Mouse (Mus musculus): ENCODE results near the gene Slc17a9. TPM values are rescaled to one million over a fixed set of nuclear protein-coding genes. Genes with fewer than 3 reads are reported as not detected.

Slc17a9 gene
- polyA plus RNA-seq, 1 experiment, result 0.13 TPM

GRCm38 (mm10) chr2:180787566-180788232 is 62.6 kb downstream of the Slc17a9 start:
- no peak overlapping the region for H3K4me3 ChIP-seq (replicated peaks)
- peaks cover 16% of the 10 kb centered on the region for H3K27me3 ChIP-seq (ENCODE audit: control insufficient read depth)

GRCm38 (mm10) chr2:180788386-180788785 is 63.3 kb downstream of the Slc17a9 start:
- Histone ChIP-seq H3K9me3 (ENCODE audit: control insufficient read depth, low read length) (no peaks in the 10 kb centered on the region), H3K4me3 (replicated peaks) (no peak overlapping the region), H3K27me3 (ENCODE audit: control insufficient read depth) (peaks cover 16% of the 10 kb centered on the region), H3K4me1 (ENCODE audit: control insufficient read depth) (no peaks in the 10 kb centered on the region), H3K36me3 (ENCODE audit: control insufficient read depth) (no peaks in the 10 kb centered on the region)
- TF ChIP-seq GATA1 (IDR thresholded peaks at IDR 0.05; ENCODE audit: low read length), result no peak
- no peak for TF ChIP-seq TAL1 (IDR thresholded peaks at IDR 0.05; ENCODE audit: low read length)

More at GRCm38 (mm10) chr2:180787566-180788232, 62.6 kb downstream of the Slc17a9 start:
- no peaks in the 10 kb centered on the region for H3K9me3 ChIP-seq (ENCODE audit: control insufficient read depth, low read length)
- H3K36me3 ChIP-seq (ENCODE audit: control insufficient read depth), result no peaks in the 10 kb centered on the region
- no peaks in the 10 kb centered on the region for H3K4me1 ChIP-seq (ENCODE audit: control insufficient read depth)
- no peak for TF ChIP-seq TAL1 (IDR thresholded peaks at IDR 0.05; ENCODE audit: low read length)
- no peak for TF ChIP-seq GATA1 (IDR thresholded peaks at IDR 0.05; ENCODE audit: low read length)

DNA sequence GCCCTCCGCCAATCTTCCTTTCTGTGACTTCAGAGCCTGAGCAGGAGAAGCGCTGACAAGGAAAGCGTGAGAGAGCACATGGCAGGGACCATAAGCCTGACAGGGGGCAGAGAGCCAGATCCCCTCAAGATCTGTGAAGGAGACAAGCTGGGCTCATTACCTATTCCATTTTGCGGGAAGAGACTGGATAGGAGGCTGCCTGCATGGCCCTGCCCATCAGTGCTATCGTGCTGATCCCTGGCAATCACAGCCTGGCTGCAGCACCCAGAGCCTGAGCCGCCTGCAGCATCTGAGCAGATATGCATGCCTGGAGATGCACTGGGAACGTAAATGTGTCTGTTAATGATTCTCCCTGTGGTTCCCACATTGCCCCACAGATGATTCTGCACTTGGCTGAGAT is 63.8 kb downstream of the Slc17a9 start:
- Histone ChIP-seq H3K4me3 (replicated peaks) (no peak overlapping the region), H3K36me3 (ENCODE audit: control insufficient read depth) (no peaks in the 10 kb centered on the region), H3K27me3 (ENCODE audit: control insufficient read depth) (peaks cover 16% of the 10 kb centered on the region), H3K9me3 (ENCODE audit: control insufficient read depth, low read length) (no peaks in the 10 kb centered on the region), H3K4me1 (ENCODE audit: control insufficient read depth) (no peaks in the 10 kb centered on the region)
- TF ChIP-seq TAL1 (IDR thresholded peaks at IDR 0.05; ENCODE audit: low read length) (no peak), GATA1 (IDR thresholded peaks at IDR 0.05; ENCODE audit: low read length) (no peak)

GRCm38 (mm10) chr2:180791674-180792073 is 66.6 kb downstream of the Slc17a9 start:
- Histone ChIP-seq H3K9me3 (ENCODE audit: control insufficient read depth, low read length) (no peaks in the 10 kb centered on the region), H3K4me1 (ENCODE audit: control insufficient read depth) (no peaks in the 10 kb centered on the region), H3K27me3 (ENCODE audit: control insufficient read depth) (peaks cover 16% of the 10 kb centered on the region), H3K4me3 (replicated peaks) (no peak overlapping the region), H3K36me3 (ENCODE audit: control insufficient read depth) (no peaks in the 10 kb centered on the region)
- no peak for TF ChIP-seq GATA1 (IDR thresholded peaks at IDR 0.05; ENCODE audit: low read length)
- no peak for TF ChIP-seq TAL1 (IDR thresholded peaks at IDR 0.05; ENCODE audit: low read length)

Other genes starting within 250 kb of the Slc17a9 start
- gene Ntsr1, start 225.3 kb upstream of the Slc17a9 start, polyA plus RNA-seq (2012), result not detected in 2 replicates
- 0.58 and 0.87 TPM in 2 replicates for gene Mrgbp, start 144.0 kb upstream of the Slc17a9 start, polyA plus RNA-seq (2012)
- 8.1 and 8.8 TPM in 2 replicates for gene Ogfr, start 136.0 kb upstream of the Slc17a9 start, polyA plus RNA-seq (2012)
- gene Col9a3, start 127.5 kb upstream of the Slc17a9 start, polyA plus RNA-seq (2012), result 0.10 TPM in 1 of 2 replicates, not detected in the other
- gene Tcfl5, start 82.6 kb upstream of the Slc17a9 start, polyA plus RNA-seq (2012), result not detected in 2 replicates
- gene Dido1, start 15.3 kb upstream of the Slc17a9 start, polyA plus RNA-seq (2012), result 1.1 and 1.6 TPM in 2 replicates
- gene Gid8, start 15.1 kb upstream of the Slc17a9 start, polyA plus RNA-seq (2012), result 4.3 and 5.4 TPM in 2 replicates
- not detected in 2 replicates for gene Bhlhe23, start 51.6 kb downstream of the Slc17a9 start, polyA plus RNA-seq (2012)
- gene Ythdf1, start 195.7 kb downstream of the Slc17a9 start, polyA plus RNA-seq (2012), result 1.7 and 2.0 TPM in 2 replicates
- not detected in 2 replicates for gene Birc7, start 203.8 kb downstream of the Slc17a9 start, polyA plus RNA-seq (2012)
- gene Nkain4, start 229.4 kb downstream of the Slc17a9 start, polyA plus RNA-seq (2012), result not detected in 2 replicates
- gene Arfgap1, start 242.0 kb downstream of the Slc17a9 start, polyA plus RNA-seq (2012), result 2.5 and 2.9 TPM in 2 replicates